Comparison of ENCODE assay signal across 8 mouse cellular contexts in the genomic region with DNA sequence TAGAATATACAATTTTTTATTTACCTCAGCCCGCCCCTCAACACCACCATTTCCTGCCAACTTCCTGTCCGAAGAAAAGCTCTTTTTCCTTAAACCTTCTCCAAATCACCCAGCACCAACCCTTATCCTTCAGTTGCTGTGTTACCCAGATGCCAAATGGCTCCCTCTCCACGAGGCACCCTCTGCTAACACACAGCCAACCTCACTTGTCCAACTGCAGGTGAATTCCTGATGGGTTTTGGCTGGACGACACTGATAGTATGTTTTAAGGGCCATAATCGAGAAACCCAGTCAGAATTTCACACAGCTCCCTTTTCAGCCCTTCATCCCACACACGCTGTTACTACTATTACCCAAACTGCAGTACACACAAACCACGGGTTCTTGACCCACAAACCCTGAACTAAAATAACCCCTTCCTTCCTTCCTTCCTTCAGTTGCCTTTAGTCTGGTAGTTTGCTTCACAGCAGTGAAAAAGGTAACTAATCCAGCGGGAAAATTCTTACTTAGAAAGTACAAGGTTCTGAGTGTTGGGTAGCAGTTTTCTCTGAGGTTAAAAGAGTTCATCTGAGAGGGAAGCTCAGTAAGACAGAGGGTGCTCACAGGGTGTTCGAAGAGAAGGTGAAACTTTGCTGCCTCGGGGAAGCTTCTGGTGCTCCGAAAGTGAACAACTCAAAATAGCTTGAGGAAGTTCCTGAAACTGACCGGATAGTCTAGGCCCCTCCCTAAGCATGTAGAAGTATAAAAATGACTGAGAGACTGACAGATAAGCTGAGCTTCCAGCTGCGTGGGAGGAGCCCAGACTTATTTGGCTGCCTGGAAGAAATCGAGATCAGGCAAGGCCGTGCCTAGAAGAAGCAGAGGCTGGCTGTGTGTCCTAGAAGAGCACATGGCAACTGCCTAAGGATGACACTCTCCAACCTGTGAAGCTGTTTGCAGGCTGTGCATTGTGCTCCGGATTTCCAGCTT. TPM values are rescaled to one million over a fixed set of nuclear protein-coding genes. Genes with fewer than 3 reads are reported as not detected.
DNase-seq lines count a peak whose midpoint lies in the region; TF ChIP-seq lines count a peak whose summit lies in the region.

No protein-coding gene starts in this region.

- H3K9me3 ChIP-seq in hindbrain, embryonic 10.5 days, result no peaks in the 10 kb centered on the region
- no peaks in the 10 kb centered on the region for H3K9me3 ChIP-seq in megakaryocyte, embryonic 14.5 days

- peaks cover 14% of the 10 kb centered on the region for H3K4me1 ChIP-seq in brown adipose tissue, adult 24 weeks (ENCODE audit: control insufficient read depth, insufficient read depth, insufficient read length, low read length)
- peaks cover 19% of the 10 kb centered on the region for H3K4me1 ChIP-seq in hindbrain, embryonic 10.5 days (replicated peaks)
- peaks cover 72% of the 10 kb centered on the region for H3K4me1 ChIP-seq in megakaryocyte, embryonic 14.5 days

- WGBS in hindbrain, embryonic 10.5 days, result 70% methylated on average over 16 of the region's 16 CpGs

- no peaks in the 10 kb centered on the region for H3K27me3 ChIP-seq in hindbrain, embryonic 10.5 days (ENCODE audit: insufficient read depth, poor library complexity, severe bottlenecking)
- no peaks in the 10 kb centered on the region for H3K27me3 ChIP-seq in megakaryocyte, embryonic 14.5 days (replicated peaks)

- H3K36me3 ChIP-seq in hindbrain, embryonic 10.5 days, result no peaks in the 10 kb centered on the region
- H3K36me3 ChIP-seq in megakaryocyte, embryonic 14.5 days (replicated peaks; ENCODE audit: low read length), result peaks cover 17% of the 10 kb centered on the region

- no peak for DNase-seq in left cerebral cortex, adult 2 months (ENCODE audit: extremely low spot score in 1 of 2, low spot score in 2 of 2)
- no peak for DNase-seq in left cerebral cortex, postnatal 4 days
- DNase-seq in hindbrain, embryonic 10.5 days (ENCODE audit: low spot score), result no peak
- DNase-seq in yolk sac, embryonic 10.5 days (ENCODE audit: low spot score), result no peak
- DNase-seq in MN1 (ENCODE audit: low spot score), result no peak
- no peak for DNase-seq in urinary bladder, adult 18-20 months (ENCODE audit: low spot score in 2 of 2)

- no peak overlapping the region for H3K27ac ChIP-seq in left cerebral cortex, adult 2 months
- no peak overlapping the region for H3K27ac ChIP-seq in brown adipose tissue, adult 24 weeks (replicated peaks; ENCODE audit: low read depth, low read length)
- H3K27ac ChIP-seq in hindbrain, embryonic 10.5 days, result peak overlapping the region; percentile 90

- TF ChIP-seq CTCF in left cerebral cortex, adult 2 months (IDR thresholded peaks at IDR 0.05), result no peak

- intact Hi-C loops in left cerebral cortex, adult 2 months (cut with DNase I), result no loop called here
- intact Hi-C loops in left cerebral cortex, postnatal 4 days (cut with DNase I), result no loop called here

- H3K4me3 ChIP-seq in left cerebral cortex, adult 2 months, result peak overlapping the region; percentile 98; the same call in 1 of the 2 replicates
- H3K4me3 ChIP-seq in brown adipose tissue, adult 24 weeks (ENCODE audit: insufficient read depth, low read depth, low read length), result 0 out of 2 replicates have a peak overlapping the region, but pooled peaks have one; percentile 55
- peak overlapping the region; percentile 73 for H3K4me3 ChIP-seq in hindbrain, embryonic 10.5 days
- peak overlapping the region; percentile 97 for H3K4me3 ChIP-seq in megakaryocyte, embryonic 14.5 days (replicated peaks)

RNA-seq across cellular contexts. Expression of a gene that starts 13.3 kb away (rescaled TPM):
- 10 to 100 TPM; 26.9 to 28.8 TPM for total RNA-seq in left cerebral cortex, adult 2 months (2021)
- 10 to 100 TPM; 21.0 to 22.4 TPM for total RNA-seq in left cerebral cortex, postnatal 4 days (2021)
- polyA plus RNA-seq in brown adipose tissue, adult 24 weeks (2012; ENCODE audit: insufficient read depth, insufficient read length, missing spikeins), result 52.1 and 52.2 TPM in 2 replicates
- 59.1 and 64.5 TPM in 2 replicates for polyA plus RNA-seq in hindbrain, embryonic 10.5 days (2016; fragmentation: Nextera tagmentation; extraction: Ambion mirVana)
- polyA plus RNA-seq in megakaryocyte, embryonic 14.5 days (2012; ENCODE audit: insufficient read depth, low replicate concordance), result 23.6 and 32.1 TPM in 2 replicates

RNA-seq across cellular contexts. Expression of a gene that starts 13.4 kb away (rescaled TPM):
- 10 to 100 TPM; 43.7 to 45.9 TPM for total RNA-seq in left cerebral cortex, adult 2 months (2021)
- 10 to 100 TPM; 56.1 to 59.6 TPM for total RNA-seq in left cerebral cortex, postnatal 4 days (2021)
- 4.0 and 5.8 TPM in 2 replicates for polyA plus RNA-seq in brown adipose tissue, adult 24 weeks (2012; ENCODE audit: insufficient read depth, insufficient read length, missing spikeins)
- 41.0 and 44.9 TPM in 2 replicates for polyA plus RNA-seq in hindbrain, embryonic 10.5 days (2016; fragmentation: Nextera tagmentation; extraction: Ambion mirVana)
- 92.7 and 98.6 TPM in 2 replicates for polyA plus RNA-seq in megakaryocyte, embryonic 14.5 days (2012; ENCODE audit: insufficient read depth, low replicate concordance)
